Mouse (Mus musculus): ENCODE measurements at regions not wholly inside any gene's neighbourhood (a gene's known extent, or its start where the extent isn't known, plus 50 kb on each side); places are given as distances from the start of the nearest gene placed in this dataset.

GRCm38 (mm10) chr2:143011380-143011779 is 51.5 kb upstream of the Snrpb2 start:
- TF ChIP-seq CTCF (IDR thresholded peaks at IDR 0.05; ENCODE audit: low read depth, low read length) (peak; percentile 67), POLR2A (IDR thresholded peaks at IDR 0.05; ENCODE audit: insufficient read depth, low read length) (no peak)
